Mouse (Mus musculus) B cell, adult 2 months (primary cell): ENCODE measurements around the gene 4933427D14Rik.
"Not testable (repeated sequence)": the region's sequence is repeated elsewhere in the genome, so short reads cannot be mapped to it uniquely, and the experiment has no call there.

Source experiments
- DNase-seq, 2 experiments: peaks; one replicate each; pipeline ENCODE4 v3.0.0; 2022

4933427D14Rik gene

GRCm38 (mm10) chr11:72203440-72203839 lies 3.8 kb downstream of the 4933427D14Rik start:
- DNase-seq = no peak

GRCm38 (mm10) chr11:72196506-72196905 lies 10.8 kb downstream of the 4933427D14Rik start:
- no peak for DNase-seq

DNA sequence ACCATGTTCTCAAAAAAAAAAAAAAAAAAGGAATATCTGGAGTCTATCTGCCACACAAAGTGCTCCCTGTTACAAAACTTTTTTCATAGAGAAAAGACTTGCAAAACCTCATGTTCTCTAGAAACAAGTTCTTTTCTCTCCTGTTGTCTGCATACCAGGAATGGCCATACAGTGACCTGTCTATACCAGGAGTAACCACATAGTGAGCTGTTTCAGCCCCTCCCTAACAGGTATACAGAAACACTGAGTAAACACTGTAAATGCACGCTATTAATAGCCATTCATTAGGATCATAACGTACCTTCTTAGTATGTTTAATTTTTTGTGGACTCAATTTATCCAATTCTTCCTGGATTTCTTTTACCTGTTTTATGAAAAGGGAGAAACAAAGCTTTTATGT lies 13.0 kb downstream of the 4933427D14Rik start:
- no peak for DNase-seq

GRCm38 (mm10) chr11:72190857-72191256 lies 16.4 kb downstream of the 4933427D14Rik start:
- no peak for DNase-seq

GRCm38 (mm10) chr11:72184252-72184651 lies 23.0 kb downstream of the 4933427D14Rik start:
- DNase-seq = no peak

DNA sequence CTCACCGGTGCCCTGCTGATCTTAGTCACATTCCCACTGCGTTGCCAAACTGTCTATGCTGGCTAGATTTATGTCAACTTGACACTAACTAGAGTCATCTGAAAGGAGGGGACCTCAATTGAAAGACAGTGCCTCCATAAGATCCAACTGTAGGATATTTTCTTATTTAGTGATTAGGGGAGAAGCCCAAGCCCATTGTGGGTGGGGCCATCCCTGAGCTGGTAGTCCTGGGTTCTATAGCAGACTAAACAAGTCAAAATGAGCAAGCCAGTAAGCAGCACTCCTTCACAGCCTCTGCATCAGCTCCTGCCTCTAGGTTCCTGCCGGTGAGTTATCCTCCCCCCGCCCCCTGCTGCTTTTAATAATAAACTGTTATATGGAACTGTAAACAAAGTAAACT lies 26.1 kb downstream of the 4933427D14Rik start:
- no peak for DNase-seq

- no peak for DNase-seq
Measured at GRCm38 (mm10) chr11:72180556-72180955, 26.7 kb downstream of the 4933427D14Rik start.

DNA sequence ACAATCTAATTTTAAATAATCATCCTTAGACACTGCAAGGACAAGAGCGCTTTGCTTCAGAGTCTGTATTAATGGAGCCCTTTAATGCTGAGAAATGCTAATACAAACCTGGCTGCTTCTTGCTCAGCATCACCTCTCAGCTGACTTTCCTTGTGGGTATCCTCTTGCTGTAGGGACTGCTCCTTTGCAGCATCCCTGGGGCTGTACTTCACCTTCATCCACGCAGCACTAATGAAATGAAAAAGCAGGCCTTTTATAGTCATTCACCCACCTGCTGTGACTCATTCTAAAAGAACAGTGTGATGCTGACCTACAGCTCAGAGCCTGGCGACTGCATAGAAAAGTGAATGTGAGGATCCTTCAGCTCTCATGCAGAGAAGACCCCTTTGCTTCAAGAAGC lies 30.7 kb downstream of the 4933427D14Rik start:
- no peak for DNase-seq

- no peak for DNase-seq
Measured at GRCm38 (mm10) chr11:72175966-72176365, 31.3 kb downstream of the 4933427D14Rik start.

DNA sequence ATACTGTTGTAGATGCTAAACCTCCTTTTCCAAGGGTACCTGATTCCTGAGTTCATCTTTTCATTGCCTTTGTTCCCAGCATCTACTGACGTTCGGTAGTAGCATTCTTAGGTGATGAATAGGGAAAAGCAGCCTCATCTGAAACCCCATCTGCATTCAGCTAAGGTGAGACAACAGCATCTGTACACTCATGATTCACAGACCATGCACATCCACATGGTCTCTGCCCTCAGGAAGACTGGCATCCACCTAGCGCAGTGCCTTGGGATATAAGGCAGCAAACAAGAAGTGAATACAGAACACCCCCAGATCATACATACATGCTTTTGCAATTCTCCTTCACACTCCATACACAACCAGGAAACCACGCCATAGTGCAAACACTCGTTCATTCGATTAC lies 32.5 kb downstream of the 4933427D14Rik start:
- DNase-seq = no peak

DNA sequence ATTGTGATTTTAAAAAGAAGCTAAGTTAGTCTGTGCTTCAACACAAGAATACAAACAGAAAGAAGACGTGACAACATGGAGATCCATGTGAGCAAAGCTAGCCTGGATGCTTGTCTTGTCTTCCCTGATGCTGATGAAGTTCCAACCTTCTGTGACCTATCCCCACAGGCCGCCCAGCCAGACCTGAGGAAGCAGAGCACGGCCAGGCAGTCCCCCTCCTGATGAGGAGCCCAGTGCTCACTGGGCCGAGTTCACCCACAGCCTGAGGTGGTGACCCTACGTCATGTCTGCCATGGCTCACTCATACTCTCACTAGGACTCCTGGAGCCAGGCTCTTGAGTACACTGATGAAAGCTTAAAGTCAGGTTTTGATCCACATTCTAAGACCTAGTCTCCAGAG lies 33.8 kb downstream of the 4933427D14Rik start:
- no peak for DNase-seq

DNA sequence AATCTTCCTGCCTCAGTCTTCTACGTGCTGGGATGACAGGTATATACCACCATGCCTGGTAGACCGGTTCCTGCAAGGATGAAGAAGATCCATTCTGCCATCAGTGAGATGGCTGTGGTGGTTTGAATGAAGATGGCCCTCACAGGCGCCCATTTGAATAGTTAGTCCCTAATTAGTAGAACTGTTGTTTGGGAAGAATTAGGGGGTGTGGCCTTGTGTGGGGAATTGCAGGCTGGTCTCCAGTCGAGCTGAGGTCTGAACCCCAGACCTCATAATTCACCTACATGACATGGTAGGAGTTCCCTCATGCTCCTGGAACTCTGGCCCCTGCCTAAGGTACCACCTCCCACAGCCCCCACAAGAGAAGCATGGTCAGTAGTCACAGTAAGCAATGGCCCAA lies 35.4 kb downstream of the 4933427D14Rik start:
- DNase-seq = not testable (repeated sequence)

- DNase-seq = no peak
Measured at GRCm38 (mm10) chr11:72169871-72170270, 37.4 kb downstream of the 4933427D14Rik start.

- DNase-seq = no peak
Measured at GRCm38 (mm10) chr11:72163198-72163597, 44.1 kb downstream of the 4933427D14Rik start.

GRCm38 (mm10) chr11:72156624-72157023 lies 50.6 kb downstream of the 4933427D14Rik start:
- no peak for DNase-seq

DNA sequence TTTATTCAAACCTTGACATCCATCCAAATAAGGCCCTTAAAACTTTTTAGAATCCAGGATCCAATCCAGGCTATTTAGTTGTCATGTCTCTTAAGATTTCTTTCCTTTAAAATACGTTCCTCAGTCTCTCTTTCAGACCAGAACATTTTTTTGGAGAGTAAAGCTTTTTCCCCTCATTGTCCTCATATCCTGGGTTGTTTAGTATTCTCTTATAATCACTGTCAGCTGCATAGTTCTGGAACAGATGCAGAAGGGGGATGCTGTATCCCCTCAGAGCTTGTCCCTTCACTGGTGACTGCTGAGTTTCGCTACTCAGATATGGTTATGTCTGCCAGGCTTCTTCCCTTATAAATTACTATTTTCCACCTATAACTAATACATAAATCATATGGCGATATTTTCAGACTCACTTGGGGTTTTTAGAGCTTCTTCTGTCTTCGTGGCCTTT lies 51.3 kb downstream of the 4933427D14Rik start:
- DNase-seq = no peak

- no peak for DNase-seq
Measured at GRCm38 (mm10) chr11:72155186-72155980, 51.9 kb downstream of the 4933427D14Rik start.

GRCm38 (mm10) chr11:72153122-72153862 lies 54.0 kb downstream of the 4933427D14Rik start:
- no peak for DNase-seq

DNA sequence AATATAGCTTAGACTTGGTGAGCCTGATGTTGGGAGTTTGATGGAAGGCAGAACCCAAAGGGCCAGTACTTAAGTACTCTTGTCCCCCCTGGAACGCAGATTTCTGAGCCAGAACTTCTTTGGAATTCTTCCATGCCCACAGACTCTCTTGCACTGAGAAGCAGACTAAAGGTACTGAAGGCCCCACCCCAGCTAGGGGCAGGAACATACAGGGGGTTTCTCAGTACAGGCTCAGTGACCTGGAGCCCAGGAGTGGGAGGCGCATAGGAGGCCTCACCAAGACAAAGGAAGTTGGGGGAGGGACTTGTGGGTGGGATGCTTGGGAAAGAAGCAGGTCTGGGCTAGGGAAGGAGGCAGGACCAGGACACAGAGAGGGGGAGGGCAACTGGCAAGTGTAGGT lies 56.1 kb downstream of the 4933427D14Rik start:
- no peak for DNase-seq

DNA sequence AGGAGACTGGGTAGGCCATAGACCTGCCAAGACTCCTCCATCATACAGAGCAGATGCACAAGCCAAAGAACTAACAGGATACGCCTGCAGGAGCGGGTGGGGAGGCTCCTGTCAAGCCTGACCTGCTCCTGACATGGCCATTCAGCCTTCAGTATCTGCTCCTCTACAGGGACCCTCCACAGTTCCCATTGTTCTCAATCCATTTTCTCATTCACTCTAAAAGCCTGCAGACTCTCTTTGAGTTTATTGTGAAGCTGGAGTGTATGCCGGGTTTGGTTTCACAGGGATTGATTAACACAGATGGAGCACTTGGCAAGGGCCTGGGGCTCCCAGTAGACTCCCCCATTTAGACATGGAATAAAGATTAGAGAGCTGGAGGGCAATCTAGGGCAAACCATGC lies 59.3 kb downstream of the 4933427D14Rik start:
- no peak for DNase-seq

DNA sequence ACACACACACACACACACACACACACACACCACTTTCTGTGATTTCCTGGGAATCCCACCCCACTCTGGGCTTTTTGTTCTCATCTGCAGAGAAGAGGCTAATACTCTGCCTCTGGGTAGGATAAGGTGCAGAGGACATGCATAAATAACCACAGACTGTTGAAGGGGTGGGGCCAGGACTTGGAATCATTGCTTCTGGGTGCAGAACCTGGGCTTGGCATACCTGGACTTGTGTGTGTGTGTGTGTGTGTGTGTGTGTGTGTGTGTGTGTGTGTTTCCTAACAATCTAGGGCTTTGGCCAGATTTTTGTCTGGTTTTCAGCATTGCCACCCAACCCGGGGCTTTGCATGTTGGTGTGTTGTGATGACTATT lies 61.4 kb downstream of the 4933427D14Rik start:
- no peak for DNase-seq

DNA sequence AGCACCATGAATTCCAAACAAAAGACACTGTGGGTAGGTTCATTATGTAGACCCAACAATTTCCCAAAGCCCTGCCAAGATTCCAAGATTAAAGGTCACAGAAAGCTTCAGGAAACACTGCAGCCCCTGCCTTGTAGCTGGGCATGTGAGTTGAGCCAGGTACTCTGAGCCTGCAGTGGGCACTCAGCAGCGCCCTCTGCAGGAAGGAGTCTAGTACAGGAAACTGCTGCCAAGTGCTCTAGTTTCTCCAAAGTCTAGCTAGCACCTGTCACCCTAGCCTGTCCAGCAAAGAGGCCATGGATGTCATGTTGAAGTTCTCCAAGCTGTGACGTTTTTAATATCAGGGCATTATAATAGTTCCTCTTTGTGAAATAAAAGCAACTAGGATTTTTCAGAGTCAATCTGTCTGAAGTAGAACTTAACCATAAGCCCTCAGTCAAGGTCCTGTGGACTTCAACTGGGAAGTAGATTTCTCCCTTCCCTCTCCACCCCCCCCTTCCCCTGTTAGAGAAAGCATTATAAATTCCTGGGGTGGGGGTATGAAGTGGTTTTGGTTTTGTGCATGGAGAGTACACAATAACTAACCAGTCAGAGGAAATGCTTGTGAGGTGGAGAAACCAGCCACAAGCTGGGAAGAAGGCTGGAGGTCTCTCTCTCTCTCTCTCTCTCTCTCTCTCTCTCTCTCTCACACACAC lies 61.9 kb downstream of the 4933427D14Rik start:
- peak; percentile 32 to 33 for DNase-seq

GRCm38 (mm10) chr11:72142889-72143288 lies 64.4 kb downstream of the 4933427D14Rik start:
- no peak for DNase-seq

- DNase-seq = no peak
Measured at GRCm38 (mm10) chr11:72140198-72140597, 67.1 kb downstream of the 4933427D14Rik start.
